Mouse (Mus musculus) neural tube, embryonic 11.5 days (tissue): ENCODE measurements around the gene Rbm43. TPM values are rescaled to one million over a fixed set of nuclear protein-coding genes. Genes with fewer than 3 reads are reported as not detected.

Source experiments
- ATAC-seq: fragments of 200-750 bp; cut with Nextera tagmentation; 2 replicates; pipeline ENCODE4 v1.8.0; 2017; ENCODE audit warnings: moderate number of reproducible peaks, mild to moderate bottlenecking, moderate TSS enrichment, moderate library complexity; ENCODE audit not compliant: insufficient read depth, low FRiP score, low TSS enrichment
- DNase-seq: peaks from one replicate; pipeline ENCODE4 v3.0.0-alpha.2; 2015; ENCODE audit warnings: low spot score
- H3K27ac ChIP-seq: fragments of 300-500 bp; sonication (generic); 2 replicates; pipeline ENCODE4 v1.5.1; 2014; ENCODE audit warnings: low read depth, mild to moderate bottlenecking, low read length
- H3K27me3 ChIP-seq: fragments of 300-500 bp; sonication (generic); 2 replicates; pipeline ENCODE4 v1.6.1; 2014; ENCODE audit warnings: mild to moderate bottlenecking, low read length, mixed read lengths; ENCODE audit not compliant: control insufficient read depth, insufficient read depth
- H3K36me3 ChIP-seq: fragments of 300-500 bp; sonication (generic); 2 replicates; pipeline ENCODE4 v1.6.1; 2014; ENCODE audit warnings: mild to moderate bottlenecking, low read length, moderate library complexity, mixed read lengths; ENCODE audit not compliant: control insufficient read depth, insufficient read depth
- H3K4me1 ChIP-seq: fragments of 300-500 bp; sonication (generic); 2 replicates; pipeline ENCODE4 v1.6.1; 2014; ENCODE audit warnings: low read length, mixed read lengths; ENCODE audit not compliant: control insufficient read depth, insufficient read depth
- H3K4me2 ChIP-seq: fragments of 300-500 bp; sonication (generic); 2 replicates; pipeline ENCODE4 v1.6.1; 2014; ENCODE audit warnings: low read depth, mild to moderate bottlenecking, moderate library complexity
- H3K4me3 ChIP-seq: fragments of 300-500 bp; sonication (generic); 2 replicates; pipeline ENCODE4 v1.5.1; 2014; ENCODE audit warnings: low read depth, low read length
- H3K9ac ChIP-seq: fragments of 300-500 bp; sonication (generic); 2 replicates; pipeline ENCODE4 v1.6.1; 2014; ENCODE audit warnings: mild to moderate bottlenecking, low read length
- H3K9me3 ChIP-seq: fragments of 300-500 bp; sonication (generic); 2 replicates; pipeline ENCODE4 v1.6.1; 2016; ENCODE audit warnings: low read length; ENCODE audit not compliant: control insufficient read depth
- WGBS: fragments of 180-500 bp; shearing (Covaris S2); extraction: QIAGEN DNeasy Blood & Tissue Kit; methylation state at CpG from one replicate; pipeline ENCODE4 v1.1.7; 2014; 5-methylcytosine and 5-hydroxymethylcytosine counted together
- polyA plus RNA-seq: library from polyadenylated mRNA; unstranded; fragments of >200 nt; fragmentation: Nextera tagmentation; extraction: Ambion mirVana; gene quantifications from 2 replicates; pipeline ENCODE4 v1.2.1, GENCODE M21; 2014

The Rbm43 gene
- polyA plus RNA-seq = 7.7 and 8.1 TPM in 2 replicates

- H3K36me3 ChIP-seq = no peaks in the 10 kb centered on the region
- no peaks in the 10 kb centered on the region for H3K4me1 ChIP-seq
- peak; percentile 70 for DNase-seq
- peak within 1 kb of the TSS; percentile 57 for H3K4me2 ChIP-seq
- 2% methylated on average over 48 of the region's 48 CpGs for WGBS
- H3K27ac ChIP-seq = no peak within 1 kb of the TSS
- no peaks in the 10 kb centered on the region for H3K27me3 ChIP-seq
- peak; percentile 68 for ATAC-seq
- peak within 1 kb of the TSS; percentile 40 for H3K4me3 ChIP-seq
- H3K9me3 ChIP-seq = no peaks in the 10 kb centered on the region
- peak within 1 kb of the TSS; percentile 61 for H3K9ac ChIP-seq
Observed at GRCm38 (mm10) chr2:51934574-51935334, at the start of gene Rbm43. Gene Rbm43, minus strand, starts transcription at chr2:51935163.

- DNase-seq (no peak), ATAC-seq (no peak)
- Histone ChIP-seq H3K4me3 (no peak overlapping the region), H3K4me2 (no peak overlapping the region), H3K9ac (no peak overlapping the region), H3K36me3 (no peaks in the 10 kb centered on the region), H3K4me1 (no peaks in the 10 kb centered on the region), H3K27me3 (no peaks in the 10 kb centered on the region), H3K9me3 (no peaks in the 10 kb centered on the region), H3K27ac (no peak overlapping the region)
- 85% methylated on average over 13 of the region's 13 CpGs for WGBS
Observed at GRCm38 (mm10) chr2:51982288-51982687, 47.3 kb upstream of the Rbm43 start.

- no peak overlapping the region for H3K4me3 ChIP-seq
- H3K4me1 ChIP-seq = no peaks in the 10 kb centered on the region
- H3K27ac ChIP-seq = no peak overlapping the region
- H3K36me3 ChIP-seq = no peaks in the 10 kb centered on the region
- H3K9me3 ChIP-seq = no peaks in the 10 kb centered on the region
- DNase-seq = no peak
- WGBS = 69% methylated on average over 11 of the region's 11 CpGs
- no peak for ATAC-seq
- H3K4me2 ChIP-seq = no peak overlapping the region
- H3K27me3 ChIP-seq = no peaks in the 10 kb centered on the region
- H3K9ac ChIP-seq = no peak overlapping the region
Observed at GRCm38 (mm10) chr2:51981630-51982029, 46.7 kb upstream of the Rbm43 start.

- WGBS = 81% methylated on average over 9 of the region's 9 CpGs
- Histone ChIP-seq H3K27me3 (no peaks in the 10 kb centered on the region), H3K4me2 (peak within 1 kb of the TSS; percentile 65), H3K27ac (no peak within 1 kb of the TSS), H3K9ac (peak within 1 kb of the TSS; percentile 57), H3K4me3 (peak within 1 kb of the TSS; percentile 43), H3K36me3 (no peaks in the 10 kb centered on the region), H3K4me1 (no peaks in the 10 kb centered on the region), H3K9me3 (no peaks in the 10 kb centered on the region)
- DNase-seq (no peak), ATAC-seq (no peak)
Observed at GRCm38 (mm10) chr2:51973410-51973968, 38.5 kb upstream of the Rbm43 start, which contains the start of gene Nmi. Gene Nmi, minus strand, starts transcription at chr2:51973494.

GRCm38 (mm10) chr2:51972641-51973409 lies 37.9 kb upstream of the Rbm43 start:
- Histone ChIP-seq H3K27me3 (no peaks in the 10 kb centered on the region), H3K9ac (peak overlapping the region; percentile 57), H3K27ac (no peak overlapping the region), H3K36me3 (no peaks in the 10 kb centered on the region), H3K4me3 (peak overlapping the region; percentile 43), H3K4me2 (peak overlapping the region; percentile 65), H3K4me1 (no peaks in the 10 kb centered on the region), H3K9me3 (no peaks in the 10 kb centered on the region)
- peak; percentile 69 for DNase-seq
- peak; percentile 77 for ATAC-seq
- 5% methylated on average over 40 of the region's 40 CpGs for WGBS

- Histone ChIP-seq H3K4me3 (peak overlapping the region; percentile 43), H3K4me1 (no peaks in the 10 kb centered on the region), H3K36me3 (no peaks in the 10 kb centered on the region), H3K27me3 (no peaks in the 10 kb centered on the region), H3K9me3 (no peaks in the 10 kb centered on the region), H3K27ac (no peak overlapping the region), H3K9ac (no peak overlapping the region; the same call in 1 of the 2 replicates), H3K4me2 (peak overlapping the region; percentile 65)
- ATAC-seq = peak; percentile 22; the same call in 1 of the 2 replicates
- WGBS = 80% methylated on average over 5 of the region's 5 CpGs
- no peak for DNase-seq
Observed at GRCm38 (mm10) chr2:51972142-51972541, 37.2 kb upstream of the Rbm43 start.

GRCm38 (mm10) chr2:51970897-51971296 lies 35.9 kb upstream of the Rbm43 start:
- no peak overlapping the region for H3K4me2 ChIP-seq
- DNase-seq = no peak
- H3K4me3 ChIP-seq = no peak overlapping the region
- H3K9ac ChIP-seq = no peak overlapping the region
- H3K36me3 ChIP-seq = no peaks in the 10 kb centered on the region
- H3K9me3 ChIP-seq = no peaks in the 10 kb centered on the region
- 94% methylated on average over 4 of the region's 4 CpGs for WGBS
- no peak for ATAC-seq
- no peak overlapping the region for H3K27ac ChIP-seq
- no peaks in the 10 kb centered on the region for H3K4me1 ChIP-seq
- H3K27me3 ChIP-seq = no peaks in the 10 kb centered on the region

- Histone ChIP-seq H3K9ac (no peak overlapping the region), H3K27ac (no peak overlapping the region)
- 89% methylated on average over 3 of the region's 3 CpGs for WGBS
Observed at GRCm38 (mm10) chr2:51967288-51967687, 32.3 kb upstream of the Rbm43 start.

More at GRCm38 (mm10) chr2:51967288-51967687, 32.3 kb upstream of the Rbm43 start:
- no peak overlapping the region for H3K4me2 ChIP-seq
- H3K4me1 ChIP-seq = no peaks in the 10 kb centered on the region
- H3K9me3 ChIP-seq = no peaks in the 10 kb centered on the region
- no peak overlapping the region for H3K4me3 ChIP-seq
- H3K27me3 ChIP-seq = no peaks in the 10 kb centered on the region
- H3K36me3 ChIP-seq = no peaks in the 10 kb centered on the region
- DNase-seq (no peak), ATAC-seq (no peak)
